Mouse (Mus musculus): ENCODE results near the gene Armc2.

The Armc2 gene

GRCm38 (mm10) chr10:42018016-42018949 is at the start of gene Armc2:
Gene Armc2 (minus strand): TSS chr10:42018442.
- DNase-seq (ENCODE audit: low read depth, low spot score): peak; percentile 93

GRCm38 (mm10) chr10:42064446-42064845 is 46.2 kb upstream of the Armc2 start:
- no peak for DNase-seq (ENCODE audit: low read depth, low spot score)

GRCm38 (mm10) chr10:42059522-42059921 is 41.3 kb upstream of the Armc2 start:
- DNase-seq (ENCODE audit: low read depth, low spot score): no peak

GRCm38 (mm10) chr10:42057746-42058145 is 39.5 kb upstream of the Armc2 start:
- DNase-seq (ENCODE audit: low read depth, low spot score): no peak

GRCm38 (mm10) chr10:42057231-42057601 is 39.0 kb upstream of the Armc2 start:
- DNase-seq (ENCODE audit: low read depth, low spot score): no peak

GRCm38 (mm10) chr10:42056486-42057230 is 38.4 kb upstream of the Armc2 start:
- DNase-seq (ENCODE audit: low read depth, low spot score): no peak

- DNase-seq (ENCODE audit: low read depth, low spot score): no peak
Measured at GRCm38 (mm10) chr10:42055224-42056165, 37.3 kb upstream of the Armc2 start.

- no peak for DNase-seq (ENCODE audit: low read depth, low spot score)
Measured at GRCm38 (mm10) chr10:42051069-42051468, 32.8 kb upstream of the Armc2 start.

GRCm38 (mm10) chr10:42048648-42049047 is 30.4 kb upstream of the Armc2 start:
- DNase-seq (ENCODE audit: low read depth, low spot score): peak; percentile 73

GRCm38 (mm10) chr10:42044574-42044973 is 26.3 kb upstream of the Armc2 start:
- DNase-seq (ENCODE audit: low read depth, low spot score): peak; percentile 72

GRCm38 (mm10) chr10:42043307-42043706 is 25.1 kb upstream of the Armc2 start:
- DNase-seq (ENCODE audit: low read depth, low spot score): peak; percentile 50

GRCm38 (mm10) chr10:42042881-42043280 is 24.6 kb upstream of the Armc2 start:
- peak; percentile 89 for DNase-seq (ENCODE audit: low read depth, low spot score)

GRCm38 (mm10) chr10:42042087-42042486 is 23.8 kb upstream of the Armc2 start:
- no peak for DNase-seq (ENCODE audit: low read depth, low spot score)

- no peak for DNase-seq (ENCODE audit: low read depth, low spot score)
Measured at GRCm38 (mm10) chr10:42038571-42038970, 20.3 kb upstream of the Armc2 start.

GRCm38 (mm10) chr10:42037301-42037870 is 19.1 kb upstream of the Armc2 start:
- DNase-seq (ENCODE audit: low read depth, low spot score): no peak

GRCm38 (mm10) chr10:42036846-42037245 is 18.6 kb upstream of the Armc2 start:
- peak; percentile 35 for DNase-seq (ENCODE audit: low read depth, low spot score)

GRCm38 (mm10) chr10:42033571-42033970 is 15.3 kb upstream of the Armc2 start:
- DNase-seq (ENCODE audit: low read depth, low spot score): no peak

- peak; percentile 94 for DNase-seq (ENCODE audit: low read depth, low spot score)
Measured at GRCm38 (mm10) chr10:42031021-42031420, 12.8 kb upstream of the Armc2 start.

GRCm38 (mm10) chr10:42029502-42029901 is 11.3 kb upstream of the Armc2 start:
- DNase-seq (ENCODE audit: low read depth, low spot score): peak; percentile 61

- DNase-seq (ENCODE audit: low read depth, low spot score): peak; percentile 59
Measured at GRCm38 (mm10) chr10:42027337-42027736, 9.1 kb upstream of the Armc2 start.

- DNase-seq (ENCODE audit: low read depth, low spot score): no peak
Measured at GRCm38 (mm10) chr10:42024406-42024805, 6.2 kb upstream of the Armc2 start.

All from brain, adult 2 months (tissue).